Mouse (Mus musculus): ENCODE data around the gene 3110040M04Rik. TPM values are rescaled to one million over a fixed set of nuclear protein-coding genes. Genes with fewer than 3 reads are reported as not detected.
"Not testable (repeated sequence)": the region's sequence is repeated elsewhere in the genome, so short reads cannot be mapped to it uniquely, and the experiment has no call there.

The 3110040M04Rik gene
- total RNA-seq, 2 experiments from 2014 or later, result not detected

GRCm38 (mm10) chr1:151192075-151192474 is 11.8 kb upstream of the 3110040M04Rik start, which contains the start of gene Gm8947:
Gene Gm8947, plus strand, starts transcription at chr1:151192376.
- DNase-seq (ENCODE audit: low spot score in 2 of 2), result not testable (repeated sequence)

- DNase-seq (ENCODE audit: low spot score in 2 of 2), result not testable (repeated sequence)
These were observed 11.2 kb upstream of the 3110040M04Rik start for GRCm38 (mm10) chr1:151192739-151193138.

- DNase-seq (ENCODE audit: low spot score in 2 of 2), result not testable (repeated sequence)
These were observed 7.9 kb upstream of the 3110040M04Rik start for GRCm38 (mm10) chr1:151195986-151196385.

- DNase-seq (ENCODE audit: low spot score in 2 of 2), result not testable (repeated sequence)
These were observed 7.2 kb upstream of the 3110040M04Rik start for GRCm38 (mm10) chr1:151196690-151197089.

GRCm38 (mm10) chr1:151198120-151198519 is 5.8 kb upstream of the 3110040M04Rik start, which contains the start of gene Gm47995:
Gene Gm47995, plus strand, starts transcription at chr1:151198448.
- DNase-seq (ENCODE audit: low spot score in 2 of 2), result not testable (repeated sequence)

- DNase-seq (ENCODE audit: low spot score in 2 of 2), result not testable (repeated sequence)
These were observed 3.3 kb upstream of the 3110040M04Rik start for GRCm38 (mm10) chr1:151200620-151201019.

GRCm38 (mm10) chr1:151202771-151203170 is 1.1 kb upstream of the 3110040M04Rik start:
- DNase-seq (ENCODE audit: low spot score in 2 of 2), result not testable (repeated sequence)

- DNase-seq (ENCODE audit: low spot score in 2 of 2), result not testable (repeated sequence)
These were observed 4.6 kb downstream of the 3110040M04Rik start for GRCm38 (mm10) chr1:151208493-151208892.

GRCm38 (mm10) chr1:151208944-151209343 is 5.0 kb downstream of the 3110040M04Rik start:
- DNase-seq (ENCODE audit: low spot score in 2 of 2), result not testable (repeated sequence)

GRCm38 (mm10) chr1:151209824-151210355 is 6.0 kb downstream of the 3110040M04Rik start, which contains the start of gene Gm47996:
Gene Gm47996, plus strand, starts transcription at chr1:151210131.
- DNase-seq (ENCODE audit: low spot score in 2 of 2), result not testable (repeated sequence)

GRCm38 (mm10) chr1:151211666-151212065 is 7.7 kb downstream of the 3110040M04Rik start:
- not testable (repeated sequence) for DNase-seq (ENCODE audit: low spot score in 2 of 2)

- no peak for DNase-seq (ENCODE audit: low spot score in 2 of 2)
These were observed 10.9 kb downstream of the 3110040M04Rik start for GRCm38 (mm10) chr1:151214862-151215261.

GRCm38 (mm10) chr1:151215985-151216384 is 12.1 kb downstream of the 3110040M04Rik start:
- DNase-seq (ENCODE audit: low spot score in 2 of 2), result no peak

- no peak for DNase-seq (ENCODE audit: low spot score in 2 of 2)
These were observed 12.5 kb downstream of the 3110040M04Rik start for GRCm38 (mm10) chr1:151216417-151216816.

GRCm38 (mm10) chr1:151219045-151219444 is 15.1 kb downstream of the 3110040M04Rik start:
- DNase-seq (ENCODE audit: low spot score in 2 of 2), result no peak

GRCm38 (mm10) chr1:151220098-151220497 is 16.2 kb downstream of the 3110040M04Rik start:
- no peak for DNase-seq (ENCODE audit: low spot score in 2 of 2)

- DNase-seq (ENCODE audit: low spot score in 2 of 2), result no peak
These were observed 18.8 kb downstream of the 3110040M04Rik start for GRCm38 (mm10) chr1:151222561-151223267.

GRCm38 (mm10) chr1:151223377-151223776 is 19.5 kb downstream of the 3110040M04Rik start:
- no peak for DNase-seq (ENCODE audit: low spot score in 2 of 2)

GRCm38 (mm10) chr1:151224536-151224935 is 20.6 kb downstream of the 3110040M04Rik start:
- DNase-seq (ENCODE audit: low spot score in 2 of 2), result no peak

GRCm38 (mm10) chr1:151227506-151227905 is 23.6 kb downstream of the 3110040M04Rik start:
- no peak for DNase-seq (ENCODE audit: low spot score in 2 of 2)

GRCm38 (mm10) chr1:151228320-151228989 is 24.5 kb downstream of the 3110040M04Rik start:
- DNase-seq (ENCODE audit: low spot score in 2 of 2), result no peak

- no peak for DNase-seq (ENCODE audit: low spot score in 2 of 2)
These were observed 28.4 kb downstream of the 3110040M04Rik start for GRCm38 (mm10) chr1:151232346-151232745.
